Mouse (Mus musculus) intestine, embryonic 14.5 days (tissue): Measurements from ENCODE around the gene Nav1. TPM values are rescaled to one million over a fixed set of nuclear protein-coding genes. Genes with fewer than 3 reads are reported as not detected.

Source experiments
- ATAC-seq: fragments of 200-750 bp; cut with Nextera tagmentation; replicated peaks from 2 replicates; pipeline ENCODE4 v1.8.0; 2017; ENCODE audit warnings: low read depth, moderate number of reproducible peaks, moderate TSS enrichment, moderate library complexity; ENCODE audit not compliant: low FRiP score, low TSS enrichment
- DNase-seq: peaks from one replicate; pipeline ENCODE4 v3.0.0-alpha.2; 2018; ENCODE audit warnings: low spot score
- H3K27ac ChIP-seq: fragments of 300-500 bp; sonication (generic); 2 replicates; pipeline ENCODE4 v1.5.1; 2014; ENCODE audit warnings: low read depth, mild to moderate bottlenecking, control low read depth
- H3K27me3 ChIP-seq: fragments of 300-500 bp; sonication (generic); replicated peaks from 2 replicates; pipeline ENCODE4 v1.6.1; 2014; ENCODE audit warnings: low read length, control low read depth; ENCODE audit not compliant: control insufficient read depth, insufficient read depth
- H3K36me3 ChIP-seq: fragments of 300-500 bp; sonication (generic); 2 replicates; pipeline ENCODE4 v1.6.1; 2014; ENCODE audit warnings: low read length, control low read depth; ENCODE audit not compliant: control insufficient read depth, insufficient read depth
- H3K4me1 ChIP-seq: fragments of 300-500 bp; sonication (generic); replicated peaks from 2 replicates; pipeline ENCODE4 v1.6.1; 2014; ENCODE audit warnings: low read length, control low read depth, mixed read lengths; ENCODE audit not compliant: control insufficient read depth, insufficient read depth
- H3K4me2 ChIP-seq: fragments of 300-500 bp; sonication (generic); 2 replicates; pipeline ENCODE4 v1.6.1; 2014; ENCODE audit warnings: low read length
- H3K4me3 ChIP-seq: fragments of 300-500 bp; sonication (generic); 2 replicates; pipeline ENCODE4 v1.5.1; 2014; ENCODE audit warnings: low read depth, low read length, control low read depth, mixed read lengths
- H3K9ac ChIP-seq: fragments of 300-500 bp; sonication (generic); 2 replicates; pipeline ENCODE4 v1.6.1; 2014; ENCODE audit warnings: mild to moderate bottlenecking, low read length
- H3K9me3 ChIP-seq: fragments of 300-500 bp; sonication (generic); 2 replicates; pipeline ENCODE4 v1.6.1; 2016; ENCODE audit warnings: low read length, control low read depth; ENCODE audit not compliant: control insufficient read depth
- WGBS: fragments of 180-500 bp; shearing (Covaris S2); extraction: QIAGEN DNeasy Blood & Tissue Kit; methylation state at CpG from one replicate; pipeline ENCODE4 v1.1.7; 2014; 5-methylcytosine and 5-hydroxymethylcytosine counted together
- polyA plus RNA-seq: library from polyadenylated mRNA; unstranded; fragments of >200 nt; fragmentation: Nextera tagmentation; extraction: Ambion mirVana; gene quantifications from 2 replicates; pipeline ENCODE4 v1.2.1, GENCODE M21; 2014

The Nav1 gene
- polyA plus RNA-seq, 1 experiment from 2014 or later, result 21.2 TPM

- Histone ChIP-seq H3K9me3 (no peaks in the 10 kb centered on the region), H3K27me3 (no peaks in the 10 kb centered on the region), H3K36me3 (peaks cover 4% of the 10 kb centered on the region; the same call in 1 of the 2 replicates), H3K4me2 (no peak overlapping the region), H3K9ac (no peak overlapping the region), H3K4me3 (no peak overlapping the region), H3K27ac (no peak overlapping the region), H3K4me1 (peaks cover 34% of the 10 kb centered on the region)
- ATAC-seq (no peak), DNase-seq (no peak)
- 70% methylated on average over 7 of the region's 7 CpGs for WGBS
Measured at GRCm38 (mm10) chr1:135566611-135567010, 40.5 kb downstream of the Nav1 start.

GRCm38 (mm10) chr1:135565775-135566174, 41.3 kb downstream of the Nav1 start:
- no peaks in the 10 kb centered on the region for H3K27me3 ChIP-seq
- ATAC-seq (no peak), DNase-seq (no peak)
- WGBS, result 84% methylated on average over 5 of the region's 5 CpGs
- peaks cover 4% of the 10 kb centered on the region; the same call in 1 of the 2 replicates for H3K36me3 ChIP-seq
- no peak overlapping the region for H3K27ac ChIP-seq
- H3K9ac ChIP-seq, result no peak overlapping the region
- H3K4me2 ChIP-seq, result no peak overlapping the region
- no peaks in the 10 kb centered on the region for H3K9me3 ChIP-seq
- H3K4me1 ChIP-seq, result peaks cover 39% of the 10 kb centered on the region
- no peak overlapping the region for H3K4me3 ChIP-seq

GRCm38 (mm10) chr1:135564660-135565519, 42.2 kb downstream of the Nav1 start:
- H3K9ac ChIP-seq, result no peak overlapping the region

GRCm38 (mm10) chr1:135563781-135564414, 43.2 kb downstream of the Nav1 start:
- 37% methylated on average over 9 of the region's 9 CpGs for whole genome bisulfite sequencing
- no peak for DNase-seq
- no peak for ATAC-seq
- Histone ChIP-seq H3K4me3 (no peak overlapping the region), H3K36me3 (0 out of 2 replicates have a peak, but pooled peaks cover 4% of the 10 kb centered on the region), H3K27ac (peak overlapping the region; percentile 34), H3K4me1 (peaks cover 42% of the 10 kb centered on the region), H3K9ac (no peak overlapping the region), H3K27me3 (no peaks in the 10 kb centered on the region), H3K4me2 (no peak overlapping the region), H3K9me3 (no peaks in the 10 kb centered on the region)

More at GRCm38 (mm10) chr1:135564660-135565519, 42.2 kb downstream of the Nav1 start:
- Histone ChIP-seq H3K27ac (no peak overlapping the region), H3K27me3 (no peaks in the 10 kb centered on the region), H3K4me1 (peaks cover 42% of the 10 kb centered on the region), H3K36me3 (0 out of 2 replicates have a peak, but pooled peaks cover 4% of the 10 kb centered on the region), H3K9me3 (no peaks in the 10 kb centered on the region), H3K4me3 (no peak overlapping the region), H3K4me2 (no peak overlapping the region)
- DNase-seq (no peak), ATAC-seq (no peak)
- WGBS, result 48% methylated on average over 10 of the region's 10 CpGs

GRCm38 (mm10) chr1:135562982-135563650, 44.0 kb downstream of the Nav1 start:
- Histone ChIP-seq H3K9me3 (no peaks in the 10 kb centered on the region), H3K27me3 (no peaks in the 10 kb centered on the region), H3K27ac (peak overlapping the region; percentile 34; the same call in 1 of the 2 replicates), H3K36me3 (0 out of 2 replicates have a peak, but pooled peaks cover 4% of the 10 kb centered on the region), H3K4me2 (no peak overlapping the region), H3K4me1 (peaks cover 40% of the 10 kb centered on the region), H3K9ac (no peak overlapping the region), H3K4me3 (no peak overlapping the region)
- no peak for ATAC-seq
- WGBS, result 51% methylated on average over 8 of the region's 8 CpGs
- DNase-seq, result no peak

- ATAC-seq (0 out of 2 replicates have a peak, but pooled peaks have one; percentile 10), DNase-seq (no peak)
- Histone ChIP-seq H3K9ac (no peak overlapping the region), H3K4me3 (no peak overlapping the region), H3K27ac (no peak overlapping the region), H3K4me2 (no peak overlapping the region), H3K27me3 (no peaks in the 10 kb centered on the region), H3K9me3 (no peaks in the 10 kb centered on the region), H3K4me1 (peaks cover 40% of the 10 kb centered on the region), H3K36me3 (0 out of 2 replicates have a peak, but pooled peaks cover under 1% of the 10 kb centered on the region)
- WGBS, result 10% methylated on average over 4 of the region's 4 CpGs
Measured at GRCm38 (mm10) chr1:135562115-135562514, 45.0 kb downstream of the Nav1 start.

- H3K4me3 ChIP-seq, result no peak overlapping the region
- no peak overlapping the region for H3K27ac ChIP-seq
- peaks cover 40% of the 10 kb centered on the region for H3K4me1 ChIP-seq
- no peak overlapping the region for H3K4me2 ChIP-seq
- 35% methylated on average over 6 of the region's 6 CpGs for WGBS
- H3K9ac ChIP-seq, result no peak overlapping the region
- no peaks in the 10 kb centered on the region for H3K36me3 ChIP-seq
- H3K27me3 ChIP-seq, result no peaks in the 10 kb centered on the region
- DNase-seq (no peak), ATAC-seq (no peak)
- no peaks in the 10 kb centered on the region for H3K9me3 ChIP-seq
Measured at GRCm38 (mm10) chr1:135561282-135561681, 45.8 kb downstream of the Nav1 start.

- Histone ChIP-seq H3K4me2 (peak overlapping the region; percentile 17), H3K9ac (no peak overlapping the region), H3K36me3 (no peaks in the 10 kb centered on the region), H3K9me3 (no peaks in the 10 kb centered on the region), H3K27ac (no peak overlapping the region), H3K4me3 (no peak overlapping the region), H3K4me1 (peaks cover 37% of the 10 kb centered on the region), H3K27me3 (no peaks in the 10 kb centered on the region)
- DNase-seq, result no peak
- ATAC-seq, result no peak
- 58% methylated on average over 6 of the region's 6 CpGs for WGBS
Measured at GRCm38 (mm10) chr1:135557976-135558375, 49.1 kb downstream of the Nav1 start.
